Mouse (Mus musculus) hindbrain, embryonic 14.5 days (tissue): ENCODE data around the gene Gm5169. TPM values are rescaled to one million over a fixed set of nuclear protein-coding genes. Genes with fewer than 3 reads are reported as not detected.
"Not testable (repeated sequence)": the region's sequence is repeated elsewhere in the genome, so short reads cannot be mapped to it uniquely, and the experiment has no call there.

Source experiments
- ATAC-seq: fragments of 200-750 bp; cut with Nextera tagmentation; 2 replicates; pipeline ENCODE4 v1.8.0; 2017; ENCODE audit warnings: moderate number of reproducible peaks, mild to moderate bottlenecking, moderate TSS enrichment, moderate library complexity; ENCODE audit not compliant: low FRiP score
- DNase-seq: peaks from one replicate; pipeline ENCODE4 v3.0.0-alpha.2; 2015; ENCODE audit warnings: low spot score
- H3K27ac ChIP-seq: fragments of 300-500 bp; sonication (generic); 2 replicates; pipeline ENCODE4 v1.5.1; 2014; ENCODE audit warnings: mild to moderate bottlenecking, moderate library complexity
- H3K27me3 ChIP-seq: fragments of 300-500 bp; sonication (generic); 2 replicates; pipeline ENCODE4 v1.6.1; 2014; ENCODE audit warnings: mild to moderate bottlenecking, low read length, mixed read lengths; ENCODE audit not compliant: control insufficient read depth, insufficient read depth
- H3K36me3 ChIP-seq: fragments of 300-500 bp; sonication (generic); replicated peaks from 2 replicates; pipeline ENCODE4 v1.6.1; 2014; ENCODE audit not compliant: control insufficient read depth, insufficient read depth
- H3K4me1 ChIP-seq: fragments of 300-500 bp; sonication (generic); replicated peaks from 2 replicates; pipeline ENCODE4 v1.6.1; 2014; ENCODE audit warnings: antibody characterized with exemption, low read length, mixed read lengths; ENCODE audit not compliant: control insufficient read depth, insufficient read depth
- H3K4me2 ChIP-seq: fragments of 300-500 bp; sonication (generic); replicated peaks from 2 replicates; pipeline ENCODE4 v1.6.1; 2014; ENCODE audit warnings: mild to moderate bottlenecking, moderate library complexity
- H3K4me3 ChIP-seq: fragments of 300-500 bp; sonication (generic); replicated peaks from 2 replicates; pipeline ENCODE4 v1.5.1; 2014; ENCODE audit warnings: mild to moderate bottlenecking, low read length
- H3K9ac ChIP-seq: fragments of 300-500 bp; sonication (generic); 2 replicates; pipeline ENCODE4 v1.6.1; 2014
- H3K9me3 ChIP-seq: fragments of 300-500 bp; sonication (generic); 2 replicates; pipeline ENCODE4 v1.6.1; 2016; ENCODE audit warnings: low read length; ENCODE audit not compliant: control insufficient read depth
- WGBS: fragments of 180-500 bp; shearing (Covaris S2); extraction: QIAGEN DNeasy Blood & Tissue Kit; methylation state at CpG from one replicate; pipeline ENCODE4 v1.1.7; 2014; 5-methylcytosine and 5-hydroxymethylcytosine counted together
- polyA plus RNA-seq: library from polyadenylated mRNA; unstranded; fragments of >200 nt; fragmentation: Nextera tagmentation; extraction: Ambion mirVana; gene quantifications from 2 replicates; pipeline ENCODE4 v1.2.1, GENCODE M21; 2014

Gm5169 gene
- polyA plus RNA-seq = not detected in 2 replicates

GRCm38 (mm10) chrX:25301355-25301754 lies at the start of gene Gm5169:
TSS of gene Gm5169 (minus strand) at chrX:25301455.
- not testable (repeated sequence) for H3K27ac ChIP-seq, H3K9me3 ChIP-seq, DNase-seq, H3K36me3 ChIP-seq, H3K4me3 ChIP-seq, H3K9ac ChIP-seq, H3K4me1 ChIP-seq, H3K4me2 ChIP-seq, ATAC-seq, H3K27me3 ChIP-seq
- WGBS = no CpG with 5 or more reads among the region's 6 CpGs

DNA sequence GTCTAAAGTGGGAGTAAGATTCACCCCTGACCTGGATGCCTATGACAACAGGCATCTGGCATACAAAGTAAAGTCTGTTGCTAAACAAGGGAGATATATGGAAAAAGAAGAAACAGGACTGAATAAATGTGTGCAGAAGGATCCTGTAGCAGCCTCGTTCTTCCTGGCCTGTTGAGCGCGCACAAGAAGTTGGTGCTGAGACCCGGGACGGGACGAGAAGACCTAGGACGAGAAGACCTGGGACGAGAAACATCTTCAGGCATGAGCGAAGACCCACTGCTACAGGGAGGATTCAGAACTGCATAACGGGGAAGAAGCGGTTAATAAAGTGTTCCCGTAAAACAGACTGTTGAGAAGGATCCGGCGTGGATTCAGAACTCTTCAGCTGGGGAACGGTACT lies 46.2 kb upstream of the Gm5169 start:
- not testable (repeated sequence) for DNase-seq, ATAC-seq, H3K9me3 ChIP-seq, H3K4me3 ChIP-seq, H3K4me1 ChIP-seq, H3K27me3 ChIP-seq, H3K27ac ChIP-seq, H3K9ac ChIP-seq, H3K4me2 ChIP-seq, H3K36me3 ChIP-seq
- WGBS = 94% methylated on average over 12 of the region's 15 CpGs
